Mouse (Mus musculus) testis, adult 2 months (tissue): ENCODE data around the gene Ptprh. TPM values are rescaled to one million over a fixed set of nuclear protein-coding genes. Genes with fewer than 3 reads are reported as not detected.
A peak's percentile ranks its signal among the peaks of the same experiment; 100 is the strongest.

Experiments used
- H3K27ac ChIP-seq: fragments of 200-500 bp; 2 replicates; pipeline ENCODE4 v1.5.1; 2012; ENCODE audit warnings: low read depth, low read length; ENCODE audit not compliant: control insufficient read depth, insufficient read depth
- H3K27me3 ChIP-seq: fragments of 200-500 bp; 2 replicates; pipeline ENCODE4 v1.6.1; 2012; ENCODE audit warnings: mild to moderate bottlenecking, low read length, moderate library complexity; ENCODE audit not compliant: control insufficient read depth, insufficient read depth
- H3K36me3 ChIP-seq: fragments of 200-500 bp; 2 replicates; pipeline ENCODE4 v1.6.1; 2012; ENCODE audit warnings: mild to moderate bottlenecking, low read length; ENCODE audit not compliant: control insufficient read depth, insufficient read depth
- H3K4me1 ChIP-seq: fragments of 200-500 bp; 2 replicates; pipeline ENCODE4 v1.6.1; 2012; ENCODE audit warnings: low read length; ENCODE audit not compliant: control insufficient read depth, insufficient read depth
- H3K4me3 ChIP-seq: fragments of 200-500 bp; 2 replicates; pipeline ENCODE4 v1.5.1; 2012; ENCODE audit warnings: low read depth, mild to moderate bottlenecking, low read length, moderate library complexity, mixed read lengths; ENCODE audit not compliant: control insufficient read depth
- CTCF ChIP-seq: fragments of 200-500 bp; IDR thresholded peaks from 2 replicates; pipeline ENCODE4 v1.5.1; 2012; ENCODE audit warnings: low read depth, mild to moderate bottlenecking, inconsistent platforms, low read length, moderate library complexity; ENCODE audit not compliant: control insufficient read depth, insufficient read depth, insufficient replicate concordance
- POLR2A ChIP-seq: fragments of 200-500 bp; IDR thresholded peaks from 2 replicates; pipeline ENCODE4 v1.6.1; 2012; ENCODE audit warnings: low read depth, mild to moderate bottlenecking, inconsistent platforms, low read length, moderate library complexity; ENCODE audit not compliant: control insufficient read depth
- polyA plus RNA-seq: library from polyadenylated mRNA; depleted of rRNA; stranded (reverse); fragments of >200 nt; gene quantifications from 2 replicates; pipeline ENCODE4 v1.2.3, GENCODE M21; 2012

Ptprh gene
- polyA plus RNA-seq, 1 experiment, result 1.8 TPM

- Histone ChIP-seq H3K36me3 (peaks cover 2% of the 10 kb centered on the region; the same call in 1 of the 2 replicates), H3K4me3 (no peak overlapping the region), H3K27ac (no peak overlapping the region), H3K27me3 (no peaks in the 10 kb centered on the region), H3K4me1 (no peaks in the 10 kb centered on the region; the same call in 1 of the 2 replicates)
- TF ChIP-seq POLR2A (no peak), CTCF (no peak)
These were observed 39.4 kb upstream of the Ptprh start for GRCm38 (mm10) chr7:4643225-4643624.

DNA sequence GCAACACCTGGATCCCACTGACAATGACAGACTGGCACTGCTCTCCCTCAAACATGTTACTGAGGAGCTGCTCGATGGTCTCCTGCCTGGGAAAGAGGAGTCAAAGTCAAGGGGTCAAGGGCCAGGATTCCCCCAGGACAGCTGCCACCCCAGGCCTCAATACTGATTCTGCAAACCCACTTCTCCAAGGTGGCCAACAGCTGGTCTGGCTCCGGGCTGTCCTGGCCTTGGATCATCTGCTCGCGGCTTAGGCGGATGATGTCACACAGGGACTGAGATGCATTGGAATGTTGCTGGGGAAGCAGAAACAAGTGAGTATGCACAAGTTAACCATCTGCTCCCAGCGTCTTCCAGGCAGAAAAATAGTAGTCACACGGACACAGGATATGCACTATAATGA lies 38.1 kb upstream of the Ptprh start:
- Histone ChIP-seq H3K27me3 (no peaks in the 10 kb centered on the region), H3K4me3 (no peak overlapping the region), H3K36me3 (peaks cover 2% of the 10 kb centered on the region; the same call in 1 of the 2 replicates), H3K4me1 (no peaks in the 10 kb centered on the region; the same call in 1 of the 2 replicates), H3K27ac (no peak overlapping the region)
- TF ChIP-seq CTCF (no peak), POLR2A (no peak)

DNA sequence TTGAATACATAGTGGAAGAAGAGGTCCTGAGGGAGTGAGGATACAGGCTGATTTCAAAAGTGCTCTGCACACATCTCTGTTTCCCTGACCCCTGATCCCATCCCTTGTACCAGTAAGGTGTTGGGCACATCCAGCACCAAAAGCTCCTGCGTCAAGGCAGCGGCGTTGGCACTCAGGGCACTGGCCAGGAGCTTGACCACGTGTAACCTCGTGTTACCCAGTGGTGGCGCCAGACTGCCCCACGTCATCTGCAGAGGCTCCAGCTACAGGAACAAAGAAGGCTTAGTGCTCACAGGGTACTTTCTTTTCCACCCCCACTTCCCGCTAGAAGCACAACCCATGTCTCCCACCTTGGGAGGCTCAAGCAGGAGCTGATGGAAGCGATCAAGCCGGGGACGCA lies 37.3 kb upstream of the Ptprh start:
- Histone ChIP-seq H3K27me3 (no peaks in the 10 kb centered on the region), H3K36me3 (peaks cover 2% of the 10 kb centered on the region; the same call in 1 of the 2 replicates), H3K27ac (no peak overlapping the region), H3K4me1 (no peaks in the 10 kb centered on the region), H3K4me3 (no peak overlapping the region)
- 0 out of 2 replicates have a peak, but pooled peaks have one; percentile 3 for TF ChIP-seq CTCF
- no peak for TF ChIP-seq POLR2A

GRCm38 (mm10) chr7:4636179-4636578 lies 32.3 kb upstream of the Ptprh start:
- H3K4me3 ChIP-seq, result no peak overlapping the region
- no peaks in the 10 kb centered on the region; the same call in none of the 2 replicates for H3K36me3 ChIP-seq
- no peaks in the 10 kb centered on the region for H3K27me3 ChIP-seq
- TF ChIP-seq POLR2A (no peak), CTCF (no peak)
- H3K4me1 ChIP-seq, result no peaks in the 10 kb centered on the region
- H3K27ac ChIP-seq, result no peak overlapping the region

- Histone ChIP-seq H3K36me3 (no peaks in the 10 kb centered on the region; the same call in none of the 2 replicates), H3K4me1 (no peaks in the 10 kb centered on the region), H3K27me3 (no peaks in the 10 kb centered on the region), H3K4me3 (no peak within 1 kb of the TSS; the same call in 1 of the 2 replicates), H3K27ac (no peak within 1 kb of the TSS)
- TF ChIP-seq POLR2A, result no peak
- no peak for TF ChIP-seq CTCF
These were observed 27.2 kb upstream of the Ptprh start, which contains the start of gene Tmem86b for GRCm38 (mm10) chr7:4631031-4631430. Gene Tmem86b (minus strand): TSS chr7:4631422.

DNA sequence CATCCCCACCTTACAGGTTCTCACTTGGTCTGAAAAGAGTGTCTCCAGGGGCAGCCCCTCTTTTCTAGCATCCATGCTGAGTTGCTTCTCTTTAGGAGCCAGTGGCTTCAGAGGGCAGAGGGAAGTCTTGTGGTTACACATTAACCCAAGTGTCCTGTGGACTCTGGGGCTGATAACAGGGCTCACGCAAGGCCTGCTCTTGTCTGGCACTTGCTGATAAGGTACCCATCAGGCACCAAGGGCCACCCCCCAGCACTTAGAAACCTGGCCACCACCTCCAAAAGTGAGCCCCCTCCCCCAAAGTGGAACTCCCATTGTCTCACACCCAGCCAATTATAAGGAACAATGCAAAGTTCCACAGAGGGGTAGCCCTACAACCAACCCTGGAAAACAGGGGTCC lies 26.4 kb upstream of the Ptprh start:
- TF ChIP-seq CTCF (no peak), POLR2A (no peak)
- H3K4me1 ChIP-seq, result no peaks in the 10 kb centered on the region
- no peaks in the 10 kb centered on the region for H3K27me3 ChIP-seq
- no peak overlapping the region for H3K27ac ChIP-seq
- no peaks in the 10 kb centered on the region; the same call in none of the 2 replicates for H3K36me3 ChIP-seq
- H3K4me3 ChIP-seq, result peak overlapping the region; percentile 43

DNA sequence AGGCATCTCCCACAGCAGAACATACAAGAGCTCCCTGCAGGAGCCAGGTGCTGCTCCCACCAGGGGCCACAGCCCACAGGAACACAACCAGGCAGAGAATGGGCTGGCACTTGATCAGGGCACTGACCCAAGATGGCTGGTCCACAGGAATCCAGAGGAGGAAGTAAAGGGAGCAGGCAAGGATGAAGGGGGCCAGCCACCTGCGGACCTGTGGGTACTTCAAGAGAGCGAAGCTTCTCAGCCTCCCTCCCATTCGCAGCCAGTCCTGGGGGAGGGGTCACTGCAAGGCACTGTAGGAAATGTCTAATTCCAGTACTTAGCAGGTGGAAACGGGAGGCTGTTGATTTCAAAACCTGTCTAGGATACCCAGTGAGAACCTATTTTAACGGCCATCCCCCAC lies 25.7 kb upstream of the Ptprh start:
- TF ChIP-seq CTCF (no peak), POLR2A (no peak)
- Histone ChIP-seq H3K4me1 (no peaks in the 10 kb centered on the region), H3K36me3 (no peaks in the 10 kb centered on the region; the same call in none of the 2 replicates), H3K27me3 (no peaks in the 10 kb centered on the region), H3K4me3 (peak overlapping the region; percentile 43), H3K27ac (peak overlapping the region; percentile 16; the same call in 1 of the 2 replicates)
